Mouse (Mus musculus): ENCODE measurements around the gene Lbhd2. TPM values are rescaled to one million over a fixed set of nuclear protein-coding genes. Genes with fewer than 3 reads are reported as not detected.

Gene Lbhd2
- polyA plus RNA-seq, 1 experiment from 2014 or later, result 14.3 TPM

DNA sequence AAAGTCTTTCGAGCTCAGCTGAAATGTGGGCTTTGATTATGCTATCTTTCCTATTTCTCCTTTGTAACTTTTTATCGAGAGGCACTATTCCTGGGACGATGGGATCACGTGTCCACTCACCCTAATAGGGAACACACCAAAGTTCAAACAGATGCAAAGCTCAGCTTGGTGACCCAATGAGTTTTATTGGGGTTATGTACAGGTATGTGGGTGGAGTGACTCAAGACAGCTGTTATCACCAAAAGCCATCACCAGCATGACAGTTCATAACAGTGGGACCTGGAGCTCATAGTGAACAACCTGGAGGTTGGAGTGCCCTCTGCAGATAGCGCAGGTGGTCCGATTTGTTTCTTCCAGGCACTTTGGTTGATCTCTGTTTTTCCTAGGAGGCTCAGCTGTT lies 32.2 kb downstream of the Lbhd2 start:
- no peak overlapping the region for H3K9ac ChIP-seq (ENCODE audit: low read depth, low read length)
- H3K4me3 ChIP-seq (replicated peaks; ENCODE audit: low read depth, low read length), result no peak overlapping the region
- no peak for TF ChIP-seq CTCF (IDR thresholded peaks at IDR 0.05; ENCODE audit: low read depth)
- H3K4me2 ChIP-seq (ENCODE audit: low read length), result no peak overlapping the region
- no peaks in the 10 kb centered on the region for H3K9me3 ChIP-seq (replicated peaks; ENCODE audit: low read length)
- no peaks in the 10 kb centered on the region for H3K27me3 ChIP-seq (ENCODE audit: insufficient read depth, low read length)
- ATAC-seq (replicated peaks; ENCODE audit: low FRiP score, low read depth), result no peak
- DNase-seq (ENCODE audit: low spot score), result no peak
- H3K4me1 ChIP-seq (replicated peaks; ENCODE audit: insufficient read depth, low read length), result peaks cover 15% of the 10 kb centered on the region
- H3K27ac ChIP-seq, result no peak overlapping the region
- WGBS, result 75% methylated on average over 6 of the region's 6 CpGs
- no peaks in the 10 kb centered on the region for H3K36me3 ChIP-seq (ENCODE audit: insufficient read depth, low read length)

DNA sequence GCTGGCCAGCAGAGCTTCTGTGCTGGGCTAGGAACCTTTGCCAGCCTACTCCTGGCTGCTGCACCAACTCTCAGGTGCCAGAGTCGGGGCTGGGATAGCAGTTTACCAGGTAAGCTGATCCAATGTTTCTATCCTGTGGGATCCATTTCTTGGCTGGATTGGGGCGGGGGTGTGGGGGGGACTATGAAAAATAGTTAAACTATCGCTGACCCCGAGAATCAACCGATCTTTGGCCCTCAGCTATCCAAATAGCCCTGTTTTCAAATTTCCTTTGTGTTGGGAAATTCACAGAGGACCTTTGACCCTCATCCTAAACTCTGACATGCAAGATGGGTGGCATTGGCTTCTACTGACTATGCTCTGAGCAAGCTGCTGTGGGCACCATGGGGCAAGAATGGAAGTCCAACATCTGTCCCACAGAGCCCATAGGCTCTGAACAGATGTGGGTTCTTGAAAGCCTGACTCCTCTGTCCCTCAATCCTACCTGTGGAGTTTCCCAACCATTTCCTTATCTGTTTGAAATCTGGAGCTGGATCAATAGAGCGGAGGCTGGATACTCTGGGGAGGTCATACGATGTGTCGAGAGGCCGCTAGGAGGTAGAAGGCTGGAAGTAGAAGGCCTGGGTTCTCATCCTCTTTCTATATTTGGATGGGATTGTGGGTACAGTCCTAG lies 34.2 kb downstream of the Lbhd2 start:
- no peak for DNase-seq (ENCODE audit: low spot score)
- Histone ChIP-seq H3K9ac (ENCODE audit: low read depth, low read length) (no peak overlapping the region), H3K27me3 (ENCODE audit: insufficient read depth, low read length) (0 out of 2 replicates have a peak, but pooled peaks cover 4% of the 10 kb centered on the region), H3K4me1 (replicated peaks; ENCODE audit: insufficient read depth, low read length) (peaks cover 20% of the 10 kb centered on the region; the same call in 1 of the 2 replicates), H3K36me3 (ENCODE audit: insufficient read depth, low read length) (no peaks in the 10 kb centered on the region), H3K27ac (no peak overlapping the region), H3K4me2 (ENCODE audit: low read length) (no peak overlapping the region), H3K4me3 (replicated peaks; ENCODE audit: low read depth, low read length) (no peak overlapping the region), H3K9me3 (replicated peaks; ENCODE audit: low read length) (no peaks in the 10 kb centered on the region)
- WGBS, result 91% methylated on average over 9 of the region's 9 CpGs
- TF ChIP-seq CTCF (IDR thresholded peaks at IDR 0.05; ENCODE audit: low read depth), result no peak
- ATAC-seq (replicated peaks; ENCODE audit: low FRiP score, low read depth), result no peak

DNA sequence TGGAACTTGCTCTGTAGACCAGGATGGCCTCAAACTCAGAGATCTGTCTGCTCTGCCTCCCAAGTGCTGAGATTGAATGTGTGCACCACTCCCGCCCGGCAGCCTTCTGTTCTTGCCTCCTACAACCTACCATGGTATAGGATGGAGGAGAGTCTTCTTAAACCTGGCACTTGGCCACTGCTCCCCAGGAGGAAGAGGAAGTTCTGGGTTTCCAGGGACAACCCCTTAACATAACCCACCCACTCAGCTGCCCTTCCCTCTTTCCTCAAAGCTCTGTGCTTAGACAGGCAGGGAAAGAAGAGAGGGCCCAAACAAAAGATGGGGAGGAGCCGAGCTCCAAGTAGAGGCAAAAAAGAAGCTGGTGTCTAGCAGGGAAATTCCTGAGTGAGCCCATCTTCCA lies 34.9 kb downstream of the Lbhd2 start:
- Histone ChIP-seq H3K4me2 (ENCODE audit: low read length) (peak overlapping the region; percentile 77; the same call in 1 of the 2 replicates), H3K9ac (ENCODE audit: low read depth, low read length) (no peak overlapping the region), H3K9me3 (replicated peaks; ENCODE audit: low read length) (no peaks in the 10 kb centered on the region), H3K27ac (no peak overlapping the region), H3K4me3 (replicated peaks; ENCODE audit: low read depth, low read length) (no peak overlapping the region), H3K4me1 (replicated peaks; ENCODE audit: insufficient read depth, low read length) (peaks cover 25% of the 10 kb centered on the region; the same call in 1 of the 2 replicates), H3K27me3 (ENCODE audit: insufficient read depth, low read length) (0 out of 2 replicates have a peak, but pooled peaks cover 6% of the 10 kb centered on the region), H3K36me3 (ENCODE audit: insufficient read depth, low read length) (no peaks in the 10 kb centered on the region)
- no peak for TF ChIP-seq CTCF (IDR thresholded peaks at IDR 0.05; ENCODE audit: low read depth)
- 62% methylated on average over 3 of the region's 3 CpGs for WGBS
- DNase-seq (ENCODE audit: low spot score) (no peak), ATAC-seq (replicated peaks; ENCODE audit: low FRiP score, low read depth) (no peak)

DNA sequence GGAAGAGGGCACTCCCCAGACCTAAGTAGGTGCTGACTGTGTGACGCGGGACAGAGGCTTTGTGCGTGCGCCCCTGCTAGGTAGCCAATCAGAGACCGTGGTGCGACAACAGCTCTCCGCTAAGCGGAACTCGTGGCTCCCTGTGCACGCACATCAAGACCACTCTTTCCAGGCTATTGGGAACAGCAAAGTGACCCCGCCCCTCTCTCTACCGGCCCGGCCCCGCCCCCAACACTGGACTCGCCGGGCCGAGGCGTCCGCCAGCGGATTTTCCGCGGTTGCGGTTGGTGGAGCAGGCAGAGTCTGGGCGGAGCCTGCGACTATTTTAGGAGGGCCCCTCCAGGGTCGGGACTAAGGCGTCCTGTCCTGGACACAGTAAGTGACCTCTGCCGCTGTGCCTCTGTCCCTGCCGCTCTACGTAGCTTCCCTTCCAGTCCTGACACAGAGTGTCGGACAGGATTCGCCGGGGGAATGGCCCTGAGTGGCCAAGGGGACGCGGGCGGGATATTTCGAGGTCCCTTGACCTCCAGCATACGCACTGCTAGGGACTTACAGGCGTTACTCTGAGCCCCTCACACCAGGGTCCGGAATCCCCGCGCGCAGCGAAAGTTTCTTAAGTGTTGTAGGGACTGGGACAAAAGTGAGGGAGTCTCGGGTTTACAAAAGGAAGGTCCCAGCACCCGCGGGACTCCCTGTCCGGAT lies 35.9 kb downstream of the Lbhd2 start, which contains the start of gene Tnfaip2:
Gene Tnfaip2, plus strand, starts transcription at position 161 of the 702 bp plus-strand sequence.
- Histone ChIP-seq H3K4me2 (ENCODE audit: low read length) (peak within 1 kb of the TSS; percentile 77), H3K27me3 (ENCODE audit: insufficient read depth, low read length) (0 out of 2 replicates have a peak, but pooled peaks cover 6% of the 10 kb centered on the region), H3K27ac (peak within 1 kb of the TSS; percentile 67), H3K9me3 (replicated peaks; ENCODE audit: low read length) (no peaks in the 10 kb centered on the region), H3K4me1 (replicated peaks; ENCODE audit: insufficient read depth, low read length) (peaks cover 25% of the 10 kb centered on the region), H3K9ac (ENCODE audit: low read depth, low read length) (peak within 1 kb of the TSS; percentile 61), H3K4me3 (replicated peaks; ENCODE audit: low read depth, low read length) (peak within 1 kb of the TSS; percentile 45), H3K36me3 (ENCODE audit: insufficient read depth, low read length) (no peaks in the 10 kb centered on the region)
- WGBS, result 3% methylated on average over 48 of the region's 48 CpGs
- ATAC-seq (replicated peaks; ENCODE audit: low FRiP score, low read depth) (peak; percentile 73), DNase-seq (ENCODE audit: low spot score) (peak; percentile 92)
- peak; percentile 3; the same call in 1 of the 2 replicates for TF ChIP-seq CTCF (IDR thresholded peaks at IDR 0.05; ENCODE audit: low read depth)

DNA sequence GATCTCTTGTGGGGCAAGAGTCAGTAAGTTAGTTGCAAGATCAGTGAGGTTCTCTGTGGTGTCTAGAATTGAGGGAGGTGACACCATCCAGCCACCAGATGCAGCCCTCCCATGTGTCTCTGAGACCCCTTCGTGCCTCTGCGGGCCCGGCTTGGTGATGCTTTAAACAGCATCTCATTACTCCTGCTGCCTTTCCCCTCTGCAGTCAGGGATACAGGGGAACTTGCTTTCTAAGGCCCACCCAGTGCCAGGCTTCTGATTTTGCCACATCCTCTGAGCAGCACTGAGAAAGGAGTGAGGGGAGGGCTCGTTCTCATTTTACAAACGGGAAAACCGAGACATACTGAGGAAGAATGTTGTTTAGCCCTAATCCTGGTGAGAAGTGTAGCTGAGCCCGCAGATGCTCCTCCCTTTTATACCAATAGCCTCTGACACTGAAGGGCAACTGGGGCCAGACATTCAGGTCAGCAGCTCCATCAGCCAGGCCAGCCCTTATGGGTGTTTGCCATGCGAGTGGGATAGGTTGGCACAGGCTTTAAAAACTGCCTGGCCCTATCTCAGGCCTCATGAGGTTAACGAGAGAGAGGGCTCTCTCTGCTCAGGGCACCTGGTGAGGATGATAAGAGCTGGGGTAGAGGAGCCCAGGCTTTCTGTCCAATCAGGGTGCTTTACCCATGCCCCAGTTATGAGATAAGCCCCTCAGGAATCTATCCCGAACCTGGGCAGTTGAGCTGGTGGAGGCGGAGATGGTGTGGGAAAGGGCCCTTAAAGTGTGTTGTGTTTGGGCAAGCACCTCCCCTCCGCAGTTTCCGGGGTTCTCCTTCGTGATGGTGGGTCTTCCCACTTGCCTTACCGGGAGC lies 36.6 kb downstream of the Lbhd2 start:
- Histone ChIP-seq H3K27me3 (ENCODE audit: insufficient read depth, low read length) (0 out of 2 replicates have a peak, but pooled peaks cover 6% of the 10 kb centered on the region), H3K4me2 (ENCODE audit: low read length) (peak overlapping the region; percentile 77), H3K36me3 (ENCODE audit: insufficient read depth, low read length) (peaks cover 2% of the 10 kb centered on the region; the same call in 1 of the 2 replicates), H3K9me3 (replicated peaks; ENCODE audit: low read length) (no peaks in the 10 kb centered on the region), H3K9ac (ENCODE audit: low read depth, low read length) (peak overlapping the region; percentile 61), H3K4me1 (replicated peaks; ENCODE audit: insufficient read depth, low read length) (peaks cover 32% of the 10 kb centered on the region), H3K27ac (peak overlapping the region; percentile 67), H3K4me3 (replicated peaks; ENCODE audit: low read depth, low read length) (peak overlapping the region; percentile 45)
- 31% methylated on average over 15 of the region's 15 CpGs for WGBS
- ATAC-seq (replicated peaks; ENCODE audit: low FRiP score, low read depth) (no peak), DNase-seq (ENCODE audit: low spot score) (no peak)
- no peak for TF ChIP-seq CTCF (IDR thresholded peaks at IDR 0.05; ENCODE audit: low read depth)

All from kidney, postnatal 0 days (tissue).